Mouse (Mus musculus): ENCODE data around the gene Orai1.
"Not testable (repeated sequence)": the region's sequence is repeated elsewhere in the genome, so short reads cannot be mapped to it uniquely, and the experiment has no call there.

Gene Orai1

DNA sequence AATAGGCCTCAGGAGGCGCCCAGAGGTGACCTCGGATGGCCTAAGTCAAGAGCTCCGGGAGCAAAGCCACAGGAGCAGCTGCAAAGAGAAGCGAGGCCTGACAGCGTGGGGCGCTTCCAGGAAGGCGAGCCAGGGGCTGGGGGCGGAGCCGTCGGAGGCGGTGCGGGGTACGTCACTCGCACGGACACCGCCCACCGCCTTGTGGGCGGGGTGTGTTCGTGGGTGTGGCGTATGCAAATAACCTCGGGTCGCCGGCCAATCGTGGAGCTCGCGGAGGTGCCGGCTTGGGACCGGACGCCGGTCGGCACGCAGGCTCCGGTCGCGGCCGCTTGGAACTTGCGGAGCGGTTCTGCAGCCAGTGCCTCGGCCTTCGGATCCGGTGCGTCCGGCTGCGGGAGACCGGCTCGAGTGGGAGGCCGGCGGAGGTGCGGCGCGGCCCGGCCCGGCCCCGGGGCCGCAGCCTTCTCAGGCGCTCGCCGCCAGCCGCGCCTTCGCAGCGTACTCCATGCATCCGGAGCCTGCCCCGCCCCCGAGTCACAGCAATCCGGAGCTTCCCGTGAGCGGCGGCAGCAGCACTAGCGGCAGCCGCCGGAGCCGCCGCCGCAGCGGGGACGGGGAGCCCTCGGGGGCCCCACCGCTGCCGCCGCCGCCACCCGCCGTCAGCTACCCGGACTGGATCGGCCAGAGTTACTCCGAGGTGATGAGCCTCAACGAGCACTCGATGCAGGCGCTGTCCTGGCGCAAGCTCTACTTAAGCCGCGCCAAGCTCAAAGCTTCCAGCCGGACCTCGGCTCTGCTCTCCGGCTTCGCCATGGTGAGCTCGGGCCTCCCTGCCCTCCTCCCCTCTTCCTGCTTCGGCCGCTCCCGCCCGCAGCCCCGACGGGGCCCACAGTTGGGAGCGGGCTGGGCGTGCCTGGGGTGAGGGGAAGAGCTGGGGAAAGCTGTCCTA is at the start of gene Orai1:
TSS of gene Orai1 (plus strand) at position 322 of the 949 bp plus-strand sequence.
- peak; percentile 93 to 95 for DNase-seq (ENCODE audit: low spot score in 2 of 2)

GRCm38 (mm10) chr5:122965427-122965826 is 49.4 kb upstream of the Orai1 start:
- DNase-seq (ENCODE audit: low spot score in 2 of 2), result no peak

DNA sequence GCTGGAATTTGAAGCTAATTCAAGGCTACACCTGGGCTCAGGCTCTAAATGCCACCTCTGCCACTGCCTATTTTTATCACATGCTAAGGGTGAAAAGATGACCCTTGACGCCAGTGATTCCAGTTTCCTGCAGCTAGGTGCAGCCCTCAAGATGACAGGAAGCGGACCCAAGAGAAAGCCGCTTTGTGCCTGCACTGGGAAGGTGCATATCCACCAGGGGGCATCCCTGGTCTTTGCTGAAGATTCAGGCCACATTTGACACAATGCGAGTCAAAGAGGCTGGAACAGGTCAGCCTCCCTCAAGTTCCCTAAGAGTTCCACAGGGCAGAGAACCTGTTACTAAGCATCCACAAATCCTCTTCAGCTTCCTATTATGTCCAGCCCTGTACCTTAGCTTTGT is 46.6 kb upstream of the Orai1 start:
- DNase-seq (ENCODE audit: low spot score in 2 of 2), result peak in 1 of 2 experiments; percentile 65

DNA sequence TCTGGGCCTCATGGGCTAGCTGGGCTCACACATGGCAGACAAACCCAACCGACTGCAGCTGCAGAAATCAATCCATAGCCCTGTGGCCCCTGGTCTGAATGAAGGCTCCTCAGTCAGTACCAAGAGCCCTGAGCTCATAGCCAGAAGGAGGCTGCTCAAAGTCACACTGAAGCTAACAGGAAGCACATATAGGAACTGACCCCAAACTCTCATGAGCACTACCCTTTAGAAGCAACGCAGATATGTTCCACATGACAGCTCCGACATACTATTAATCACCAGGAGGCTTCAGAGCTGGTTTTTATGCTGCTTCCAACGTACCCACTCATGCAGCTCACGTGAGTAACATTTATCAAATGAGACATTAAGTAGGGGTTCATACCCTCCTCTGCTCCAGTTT is 44.8 kb upstream of the Orai1 start:
- DNase-seq (ENCODE audit: low spot score in 2 of 2), result no peak

DNA sequence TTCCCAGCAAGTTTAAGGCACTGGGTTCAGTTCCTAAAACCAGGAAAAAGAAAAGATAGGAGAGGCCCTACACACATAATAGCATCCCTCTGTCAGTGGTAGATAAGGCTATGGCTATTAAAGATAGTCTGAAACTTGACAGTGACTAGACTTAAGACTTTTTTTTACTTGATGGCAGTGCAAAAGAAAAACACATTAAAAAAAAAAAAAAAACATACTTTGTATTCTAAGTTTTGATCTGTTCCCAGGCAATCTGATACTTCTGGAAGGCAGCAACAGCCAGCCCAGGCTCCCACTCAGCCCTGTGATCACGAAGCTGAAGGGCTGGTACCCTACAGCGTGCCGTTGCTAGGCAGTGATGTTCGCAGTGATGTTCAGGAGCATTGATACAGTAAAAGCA is 43.4 kb upstream of the Orai1 start:
- DNase-seq (ENCODE audit: low spot score in 2 of 2), result no peak

DNA sequence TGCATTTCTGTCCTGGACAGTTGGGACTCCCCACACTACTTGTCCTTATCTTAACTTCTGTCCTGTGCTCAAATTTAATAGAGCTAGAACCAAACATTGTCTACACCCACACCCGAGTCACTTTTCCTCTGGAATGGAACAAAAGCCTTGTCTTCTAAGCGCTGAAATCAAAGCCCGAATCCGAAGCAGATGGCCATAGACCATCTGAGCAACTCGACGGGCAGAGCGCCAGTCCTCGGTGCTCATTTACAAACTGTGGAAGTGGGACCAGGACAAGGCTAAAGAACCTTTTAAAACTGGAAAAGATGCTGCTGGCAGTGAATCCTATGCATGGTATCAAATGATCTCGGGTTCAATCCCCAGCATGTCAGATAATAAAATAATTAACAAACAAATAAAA is 42.8 kb upstream of the Orai1 start:
- DNase-seq (ENCODE audit: low spot score in 2 of 2), result no peak

- DNase-seq (ENCODE audit: low spot score in 2 of 2), result not testable (repeated sequence)
Observed at GRCm38 (mm10) chr5:122974701-122975100, 40.2 kb upstream of the Orai1 start.

DNA sequence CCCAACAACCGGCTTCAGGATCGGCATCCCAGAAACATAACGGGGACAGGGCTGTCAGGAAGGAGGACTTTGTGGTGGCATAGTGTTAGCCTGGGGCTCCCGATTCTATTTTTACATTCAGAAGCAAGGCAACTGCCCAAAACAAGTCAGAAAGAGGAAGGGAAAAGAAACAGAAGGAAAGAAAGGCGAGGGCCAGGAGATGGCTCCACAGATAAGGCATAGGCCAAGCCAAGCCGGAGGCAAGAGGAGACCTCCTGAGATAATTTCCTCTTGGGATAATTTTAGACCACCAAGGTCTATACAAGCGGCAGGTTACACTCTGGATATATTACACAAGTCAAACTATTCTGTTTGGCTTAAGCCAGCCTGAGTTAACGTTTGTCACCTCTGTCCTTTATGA is 35.9 kb upstream of the Orai1 start:
- DNase-seq (ENCODE audit: low spot score in 2 of 2), result no peak

- DNase-seq (ENCODE audit: low spot score in 2 of 2), result no peak
Observed at GRCm38 (mm10) chr5:122984483-122984882, 30.4 kb upstream of the Orai1 start.

- no peak for DNase-seq (ENCODE audit: low spot score in 2 of 2)
Observed at GRCm38 (mm10) chr5:122985276-122985675, 29.6 kb upstream of the Orai1 start.

DNA sequence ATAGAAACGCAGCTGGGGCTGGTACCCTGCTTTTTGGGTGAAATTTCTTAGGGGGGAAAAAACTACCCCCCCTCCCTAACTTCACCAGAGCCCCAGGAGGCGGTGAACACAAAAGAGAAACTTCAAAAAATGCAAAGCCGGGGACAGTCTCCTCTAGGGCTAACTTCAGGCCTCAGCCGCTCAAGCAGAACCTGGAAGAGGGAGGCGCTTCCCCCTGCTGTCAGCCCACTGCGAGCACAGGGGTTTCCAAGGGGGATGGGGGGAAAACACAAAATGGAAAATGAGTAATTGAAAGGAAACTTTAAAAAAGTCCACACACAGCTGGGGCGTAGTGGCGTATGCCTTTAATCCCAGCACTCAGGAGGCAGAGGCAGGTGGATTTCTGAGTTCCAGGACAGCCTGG is 28.8 kb upstream of the Orai1 start:
- DNase-seq (ENCODE audit: low spot score in 2 of 2), result no peak

DNA sequence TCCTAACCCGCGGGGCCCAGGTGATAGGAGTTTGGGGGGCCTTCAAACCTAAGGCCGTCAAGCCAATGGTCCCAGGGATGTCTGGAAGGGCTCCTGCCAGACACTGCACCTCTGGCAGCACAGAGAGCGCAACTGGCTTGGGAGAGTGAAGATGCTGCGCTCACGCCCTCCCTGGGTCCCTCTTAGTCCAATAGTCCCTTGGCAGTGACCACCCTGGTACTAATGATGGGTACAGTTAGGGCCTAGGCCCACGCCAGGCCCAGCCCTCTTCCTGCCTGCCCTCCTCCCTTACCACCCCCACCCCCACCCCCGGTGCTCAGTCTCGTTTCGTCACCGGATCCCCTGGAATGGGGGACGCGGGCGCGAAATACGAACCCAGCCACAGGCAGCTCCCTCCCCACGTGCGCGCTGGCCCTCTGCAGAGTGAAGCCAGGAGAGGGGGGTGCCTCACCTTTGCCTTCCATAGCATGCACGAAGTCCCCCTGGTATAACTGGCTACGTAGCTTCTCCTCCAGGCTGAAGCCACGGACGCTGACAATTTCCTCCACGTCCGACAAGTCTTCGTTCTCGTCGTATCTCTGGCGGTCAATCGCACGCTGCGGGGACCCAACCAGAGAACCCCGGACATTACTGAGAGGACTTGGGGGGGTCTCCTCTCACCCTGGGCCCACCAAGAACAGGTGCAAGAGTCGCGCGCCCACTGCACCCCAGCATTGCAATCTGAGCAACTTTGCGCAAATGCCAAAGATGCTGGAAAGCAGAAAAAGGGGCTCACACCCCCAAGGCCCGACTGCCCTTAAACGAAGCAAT is 27.5 kb upstream of the Orai1 start:
- no peak for DNase-seq (ENCODE audit: low spot score in 2 of 2)

DNA sequence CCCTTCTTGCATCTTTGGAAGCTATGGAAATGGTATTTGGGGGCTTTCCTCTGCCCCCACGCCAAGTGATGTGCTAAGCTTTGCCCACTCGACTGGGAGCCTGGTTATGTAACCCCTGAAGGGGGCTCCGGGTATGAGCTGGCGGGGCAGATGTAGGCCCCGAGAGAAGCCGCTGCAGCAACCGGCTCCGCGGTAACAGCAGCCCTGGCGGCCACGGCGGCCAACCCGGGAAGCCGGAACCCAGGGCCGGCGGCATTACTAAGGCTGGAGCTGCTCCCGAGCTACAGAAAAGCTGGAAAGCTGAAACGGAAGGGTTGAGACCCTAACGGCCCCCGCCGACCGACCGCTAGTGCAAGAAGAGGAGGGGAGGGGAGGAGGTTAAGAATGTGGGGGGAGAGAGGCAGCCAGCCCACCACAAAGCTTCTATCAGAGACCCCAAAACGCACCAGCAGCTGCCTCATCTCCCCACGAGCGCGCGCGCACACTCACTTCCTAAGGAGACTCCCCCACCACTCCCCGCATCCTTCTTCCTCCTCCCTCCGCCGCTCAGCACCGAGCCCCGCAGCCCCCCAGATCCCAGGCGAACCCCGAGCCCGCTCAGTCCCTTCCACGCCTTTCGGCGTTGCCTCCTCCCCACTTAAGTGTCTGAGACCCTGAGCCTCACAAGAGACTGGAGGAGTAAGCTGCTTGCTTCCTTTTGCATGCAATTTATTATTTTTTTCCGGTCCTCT is 26.7 kb upstream of the Orai1 start:
- DNase-seq (ENCODE audit: low spot score in 2 of 2), result peak in 1 of 2 experiments; percentile 48

GRCm38 (mm10) chr5:122989001-122989525 is 25.8 kb upstream of the Orai1 start:
- DNase-seq (ENCODE audit: low spot score in 2 of 2), result no peak

- DNase-seq (ENCODE audit: low spot score in 2 of 2), result no peak
Observed at GRCm38 (mm10) chr5:122989551-122990330, 25.1 kb upstream of the Orai1 start, which contains the start of gene Kdm2b. TSS of gene Kdm2b (minus strand) at chr5:122989823.

GRCm38 (mm10) chr5:122990411-122991160 is 24.3 kb upstream of the Orai1 start:
- no peak for DNase-seq (ENCODE audit: low spot score in 2 of 2)

- no peak for DNase-seq (ENCODE audit: low spot score in 2 of 2)
Observed at GRCm38 (mm10) chr5:122991350-122992004, 23.4 kb upstream of the Orai1 start.

DNA sequence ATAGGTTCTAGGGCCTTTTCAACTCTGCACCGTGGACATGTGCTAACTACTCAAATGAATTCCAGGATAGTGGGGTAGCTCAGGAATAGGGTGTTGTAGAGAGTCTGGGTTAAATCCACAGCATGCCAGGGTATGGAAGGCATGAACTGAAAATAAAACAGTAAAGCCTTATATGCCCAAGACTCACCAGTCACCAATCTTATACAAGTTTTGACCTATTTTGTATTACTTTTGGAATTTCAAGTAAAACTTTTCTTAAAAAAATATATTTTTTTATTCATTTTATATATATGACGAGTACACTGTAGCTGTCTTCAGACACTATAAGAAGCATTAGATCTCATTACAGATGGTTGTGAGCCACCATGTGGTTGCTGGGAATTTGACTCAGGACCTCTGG is 21.1 kb upstream of the Orai1 start:
- DNase-seq (ENCODE audit: low spot score in 2 of 2), result no peak

- peak; percentile 79 to 80 for DNase-seq (ENCODE audit: low spot score in 2 of 2)
Observed at GRCm38 (mm10) chr5:122994303-122994846, 20.5 kb upstream of the Orai1 start.

Data from frontal cortex, postnatal 14 days (tissue).